ENCODE assay signal across 9 mouse cellular contexts in the genomic region with DNA sequence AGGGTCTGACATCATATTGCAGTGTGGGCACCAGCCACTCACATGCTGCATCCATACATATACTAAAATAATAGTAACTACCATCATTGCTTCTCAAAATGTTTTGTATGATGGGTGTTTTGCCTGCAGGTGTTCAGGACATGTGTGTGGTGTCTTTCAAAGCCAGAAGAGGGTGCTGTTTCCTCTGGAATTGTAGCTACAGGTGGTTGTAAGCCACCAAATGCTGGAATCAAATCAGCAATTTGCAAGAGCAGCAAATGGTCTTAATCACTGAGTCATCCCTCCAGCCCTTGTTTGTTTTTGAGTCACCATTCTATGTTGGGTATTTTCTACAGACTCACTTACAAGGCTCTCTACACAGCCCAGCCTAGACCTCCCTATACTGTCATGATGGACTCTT. TPM values are rescaled to one million over a fixed set of nuclear protein-coding genes. Genes with fewer than 3 reads are reported as not detected.
DNase-seq lines count a peak whose midpoint lies in the region; ATAC-seq lines count a peak whose summit lies in the region.
"Had no signal": no experiment of that assay in that cellular context is flagged by ENCODE, and none has a peak within 500 bp of the region (broad histone marks: within the 10 kb centered on the region; RNA-seq: fewer than 3 reads in every experiment).

No protein-coding gene starts in this region.

- H3K4me1 ChIP-seq in liver, embryonic 11.5 days (replicated peaks; ENCODE audit: control insufficient read depth, insufficient read depth, low read length) = peaks cover 15% of the 10 kb centered on the region

- H3K4me3 ChIP-seq in liver, embryonic 11.5 days (ENCODE audit: low read depth, low read length) = no peak overlapping the region
- H3K4me3 ChIP-seq: hindbrain, embryonic 15.5 days had no signal

- H3K36me3 ChIP-seq in liver, embryonic 11.5 days (ENCODE audit: control insufficient read depth, insufficient read depth, low read length) = peaks cover 12% of the 10 kb centered on the region

- H3K9me3 ChIP-seq in liver, embryonic 11.5 days (ENCODE audit: control insufficient read depth, low read length) = no peaks in the 10 kb centered on the region
- H3K9me3 ChIP-seq: hindbrain, embryonic 15.5 days had no signal

- H3K27ac ChIP-seq in liver, embryonic 11.5 days (ENCODE audit: low read depth, low read length) = no peak overlapping the region
- H3K27ac ChIP-seq: hindbrain, embryonic 15.5 days had no signal

- no peak overlapping the region for H3K9ac ChIP-seq in liver, embryonic 11.5 days (ENCODE audit: low read depth, low read length)
- H3K9ac ChIP-seq: hindbrain, embryonic 15.5 days had no signal

- no peaks in the 10 kb centered on the region for H3K27me3 ChIP-seq in liver, embryonic 11.5 days (replicated peaks; ENCODE audit: control insufficient read depth, insufficient read depth, low read length)
- H3K27me3 ChIP-seq: hindbrain, embryonic 15.5 days had no signal

- DNase-seq in liver = peak; percentile 22
- DNase-seq in liver, embryonic 11.5 days (ENCODE audit: low spot score) = no peak
- peak; percentile 78 for DNase-seq in R1 (ENCODE audit: low read depth, low spot score)
- DNase-seq in fibroblast of lung, adult 2 months (ENCODE audit: low read depth) = peak; percentile 53
- DNase-seq in mesoderm, embryonic 11.5 days (ENCODE audit: low read depth, low spot score) = peak; percentile 33
- DNase-seq in left cerebral cortex, adult 11 months (ENCODE audit: low spot score) = no peak

- H3K4me2 ChIP-seq in liver, embryonic 11.5 days = no peak overlapping the region
- H3K4me2 ChIP-seq: hindbrain, embryonic 15.5 days had no signal

- no peak for ATAC-seq in liver, embryonic 11.5 days (replicated peaks; ENCODE audit: low FRiP score)
- ATAC-seq in activated CD4-positive, CD25-positive, alpha-beta regulatory T cell, adult 4 months = no peak
- ATAC-seq in cerebellum, adult (ENCODE audit: insufficient number of reproducible peaks, low FRiP score, low TSS enrichment) = no peak

RNA-seq across cellular contexts. Expression of a gene that starts 1.8 kb away (rescaled TPM):
- polyA plus RNA-seq in liver, embryonic 11.5 days (2014; fragmentation: Nextera tagmentation; extraction: Ambion mirVana) = 342 and 349 TPM in 2 replicates
- polyA plus RNA-seq in activated CD4-positive, CD25-positive, alpha-beta regulatory T cell, adult 4 months (2017; shearing (Covaris generic)) = 100 to 1,000 TPM; 148 to 197 TPM

RNA-seq across cellular contexts. Expression of a gene that starts 44.3 kb away (rescaled TPM):
- polyA plus RNA-seq in liver, embryonic 11.5 days (2014; fragmentation: Nextera tagmentation; extraction: Ambion mirVana) = 68.2 and 82.0 TPM in 2 replicates
- polyA plus RNA-seq in activated CD4-positive, CD25-positive, alpha-beta regulatory T cell, adult 4 months (2017; shearing (Covaris generic)) = 1 to 10 TPM; 4.5 to 4.6 TPM

RNA-seq across cellular contexts. Expression of a gene that starts 51.2 kb away (rescaled TPM):
- 12.2 and 12.7 TPM in 2 replicates for polyA plus RNA-seq in liver, embryonic 11.5 days (2014; fragmentation: Nextera tagmentation; extraction: Ambion mirVana)
- polyA plus RNA-seq in activated CD4-positive, CD25-positive, alpha-beta regulatory T cell, adult 4 months (2017; shearing (Covaris generic)) = 10 to 100 TPM; 13.0 to 15.3 TPM

Comparison
In these comparisons a context has a peak if more than half of its experiments do, and no peak if none do; other contexts are left out.
1. DNase-seq: peak in liver (single experiment), R1 (single experiment), fibroblast of lung, adult 2 months (single experiment) and mesoderm, embryonic 11.5 days (single experiment); none in liver, embryonic 11.5 days (single experiment) and left cerebral cortex, adult 11 months (single experiment).
2. RNA of a gene that starts 44.3 kb away (polyA plus RNA-seq): 68.2 to 82.0 TPM in liver, embryonic 11.5 days; 4.5 to 4.6 TPM in activated CD4-positive, CD25-positive, alpha-beta regulatory T cell, adult 4 months; every median in the first group is over 10 times any median in the second.